Mouse (Mus musculus) gastrocnemius, postnatal 36 days (tissue): ENCODE measurements at regions not wholly inside any gene's neighbourhood (a gene's known extent, or its start where the extent isn't known, plus 50 kb on each side); places are given as distances from the start of the nearest gene placed in this dataset.

ENCODE experiments used
- DNase-seq, 2 experiments: peaks; one replicate each; pipeline ENCODE4 v3.0.0; 2022
- intact Hi-C: fragments of 180-260 bp; cut with DNase I; formaldehyde crosslinking; loops from one replicate; pipeline ENCODE4 v1.15.1; 2025

DNA sequence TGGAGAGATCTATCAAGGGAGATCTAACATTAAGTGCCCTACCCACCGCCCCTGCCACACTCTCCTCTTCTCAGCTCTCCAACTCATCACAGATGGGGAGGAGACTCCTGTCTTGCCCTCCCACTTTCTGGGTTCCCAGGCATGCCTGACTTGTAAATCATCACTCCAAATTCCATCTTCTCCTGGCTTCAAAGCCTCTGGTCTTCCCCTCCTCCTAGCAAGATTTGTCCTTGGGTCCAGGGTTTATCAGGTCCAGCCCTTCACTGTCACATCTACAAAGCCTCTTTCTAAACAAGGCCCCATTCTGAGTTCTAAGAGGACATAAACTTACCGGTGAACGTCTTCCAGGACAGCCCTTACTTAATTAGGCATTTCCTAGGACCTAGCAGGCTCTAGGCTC lies 73.3 kb upstream of the Col5a1 start:
- intact Hi-C loops: no loop called here
- no peak for DNase-seq

DNA sequence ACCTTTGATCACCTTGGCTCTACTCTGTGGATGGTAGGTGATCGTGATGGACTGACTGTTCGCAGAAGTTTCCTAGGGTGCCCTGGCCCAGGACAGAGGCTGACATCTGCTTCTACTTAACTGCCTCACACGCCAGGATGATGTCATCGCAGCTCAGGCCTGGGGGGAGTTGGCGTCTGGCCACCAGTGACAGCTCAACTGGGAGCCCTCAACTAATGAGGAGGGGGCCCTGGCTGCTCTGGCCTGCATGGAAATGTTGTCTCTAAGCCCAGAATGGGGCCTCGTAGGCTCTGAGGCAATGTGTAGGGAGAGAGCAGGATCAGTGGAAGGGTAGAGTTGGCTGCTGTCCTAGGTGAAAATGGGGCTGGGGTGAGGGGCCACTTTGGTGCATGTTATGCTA lies 72.9 kb upstream of the Col5a1 start:
- intact Hi-C loops: no loop called here
- peak in 1 of 2 experiments; percentile 63 for DNase-seq

GRCm38 (mm10) chr2:27818656-27819055 lies 67.6 kb upstream of the Col5a1 start:
- DNase-seq: no peak
- intact Hi-C loops: no loop called here

DNA sequence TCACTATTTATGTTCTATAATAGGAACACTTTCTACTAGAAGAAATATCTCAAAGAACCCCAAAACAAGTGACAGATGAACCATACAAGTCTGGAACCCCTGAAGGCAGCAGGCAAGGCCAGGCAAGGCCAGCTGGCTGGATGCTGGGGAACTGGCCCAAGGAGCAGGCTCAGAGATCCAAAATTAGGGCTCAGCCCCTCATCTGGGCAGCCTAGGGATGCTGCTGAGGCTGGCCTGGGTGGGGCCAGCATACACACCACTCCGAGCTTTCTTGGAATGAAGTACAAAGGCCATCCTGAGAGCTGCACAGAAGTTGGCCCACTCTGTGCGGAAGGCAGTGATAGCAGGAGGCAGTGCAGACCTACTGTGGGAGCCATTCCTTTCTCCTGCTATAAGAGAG lies 59.4 kb upstream of the Col5a1 start:
- DNase-seq: peak in 1 of 2 experiments; percentile 38
- intact Hi-C loops: no loop called here

DNA sequence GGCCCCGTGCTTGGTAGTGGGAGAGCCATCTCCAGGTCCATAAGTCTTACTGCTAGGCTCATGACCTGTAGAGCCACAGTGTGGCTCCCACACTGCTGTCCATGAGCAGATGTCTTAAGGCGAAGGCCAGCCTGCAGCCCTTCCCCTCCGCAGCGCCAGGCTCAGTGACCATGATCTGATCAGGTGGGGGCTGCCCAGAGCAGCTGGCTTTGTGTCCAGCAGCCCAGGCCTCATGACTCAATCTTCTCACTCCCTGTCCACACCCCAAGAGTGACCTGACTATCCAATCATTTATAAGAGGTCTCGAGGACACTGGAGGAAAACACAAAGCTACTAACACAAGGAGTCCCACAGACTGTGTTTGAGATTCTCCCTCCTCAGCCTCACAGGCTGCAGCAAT lies 58.6 kb upstream of the Col5a1 start:
- no peak for DNase-seq
- intact Hi-C loops: no loop called here

DNA sequence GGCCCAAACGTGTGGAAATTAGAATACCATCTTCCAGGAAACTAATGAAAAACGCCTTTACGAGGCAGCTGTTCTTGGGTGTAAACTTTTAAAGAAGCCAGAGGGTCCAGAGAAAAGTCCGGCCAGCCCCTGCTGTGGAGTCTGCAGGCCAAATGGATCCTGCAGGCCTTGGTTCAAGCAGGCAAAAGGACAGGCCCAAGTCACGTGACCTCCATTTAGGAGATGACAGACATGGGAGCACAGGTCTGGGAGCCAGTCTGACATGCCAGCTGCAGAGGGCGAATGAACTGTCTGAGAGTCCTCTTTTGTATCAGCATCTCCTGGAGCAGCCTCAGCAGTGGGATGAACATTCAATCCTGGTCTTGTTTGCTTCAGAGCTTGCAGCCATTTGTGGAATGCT lies 58.0 kb upstream of the Col5a1 start:
- intact Hi-C loops: no loop called here
- DNase-seq: no peak

DNA sequence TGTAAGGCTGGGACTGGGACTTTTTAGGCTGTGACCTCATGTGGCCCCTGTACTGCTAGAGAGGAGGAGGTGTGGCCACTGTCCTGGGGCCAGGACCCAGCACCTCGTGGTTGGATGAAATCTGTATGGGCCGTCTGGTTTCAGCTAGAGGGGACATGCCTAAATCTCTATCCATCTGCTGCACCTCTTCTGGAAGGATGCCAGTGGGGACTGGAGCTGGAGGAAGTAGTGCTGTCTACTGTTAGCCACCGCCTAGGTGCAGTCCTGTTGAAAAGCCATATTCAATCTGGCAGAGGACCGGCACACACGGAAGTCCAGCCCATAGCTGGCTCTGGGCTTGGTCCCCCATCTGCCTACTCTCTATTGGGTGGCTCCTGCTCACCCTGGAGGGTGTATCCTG lies 56.7 kb upstream of the Col5a1 start:
- intact Hi-C loops: no loop called here
- no peak for DNase-seq

GRCm38 (mm10) chr2:27834971-27835370 lies 51.3 kb upstream of the Col5a1 start:
- no peak for DNase-seq
- intact Hi-C loops: no loop called here

DNA sequence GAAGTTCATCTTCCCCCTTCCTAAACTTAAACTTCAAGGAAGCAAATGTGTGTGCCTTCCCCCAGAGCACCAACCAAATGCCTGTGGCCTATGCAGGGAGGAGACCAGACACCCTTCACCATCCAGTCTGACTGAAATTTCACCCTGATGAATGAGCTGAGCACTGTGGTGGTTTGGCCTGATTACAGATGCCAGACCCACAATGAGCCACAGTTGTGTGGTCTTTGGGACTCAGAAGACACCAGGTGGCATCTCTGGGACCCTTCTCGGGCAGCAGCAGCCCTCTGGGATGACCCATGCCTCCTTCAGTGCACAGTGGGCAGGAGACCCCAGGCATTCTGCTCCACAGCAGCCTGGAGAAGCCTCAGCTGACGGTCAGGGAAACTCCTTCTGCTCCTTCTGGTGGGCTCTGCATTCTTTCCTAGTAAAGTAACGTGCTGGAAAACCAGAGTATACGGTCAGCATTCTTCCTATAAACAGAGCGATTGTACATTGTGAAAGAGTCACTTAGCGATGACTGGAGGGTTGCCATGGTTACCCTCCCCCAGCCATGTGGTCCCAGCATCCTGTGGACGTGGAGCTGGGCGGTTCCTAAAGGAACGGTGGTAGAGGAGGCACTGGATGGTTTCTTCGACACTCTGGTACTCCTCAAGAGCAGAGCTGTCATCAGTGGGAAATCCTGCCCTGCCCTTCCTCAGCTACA lies 50.3 kb upstream of the Col5a1 start:
- DNase-seq: no peak
- intact Hi-C loops: no loop called here
